Mouse (Mus musculus) cerebellum, adult 2 months (tissue): ENCODE measurements at regions not wholly inside any gene's neighbourhood (a gene's known extent, or its start where the extent isn't known, plus 50 kb on each side); places are given as distances from the start of the nearest gene placed in this dataset.

Experiments
- DNase-seq, 2 experiments: peaks; one replicate each; pipeline ENCODE4 v3.0.0; 2021
- H3K27ac ChIP-seq: fragments of 200-500 bp; 2 replicates; pipeline ENCODE4 v1.5.1; 2012; ENCODE audit warnings: low read length, control low read depth, inconsistent platforms; ENCODE audit not compliant: insufficient read depth
- H3K27me3 ChIP-seq: fragments of 200-500 bp; 2 replicates; pipeline ENCODE4 v1.6.1; 2012; ENCODE audit warnings: inconsistent platforms, mild to moderate bottlenecking, low read length, moderate library complexity; ENCODE audit not compliant: control insufficient read depth, insufficient read depth
- H3K4me1 ChIP-seq: fragments of 200-500 bp; 2 replicates; pipeline ENCODE4 v1.6.1; 2011; ENCODE audit warnings: low read length; ENCODE audit not compliant: control insufficient read depth, insufficient read depth
- H3K4me3 ChIP-seq: fragments of 200-500 bp; replicated peaks from 2 replicates; pipeline ENCODE3; 2011; ENCODE audit warnings: mild to moderate bottlenecking, low read depth, low read length, control low read depth; ENCODE audit not compliant: insufficient read depth
- CTCF ChIP-seq: fragments of 200-500 bp; IDR thresholded peaks from 2 replicates; pipeline ENCODE4 v1.5.1; 2011; ENCODE audit warnings: low read depth, mild to moderate bottlenecking, control low read depth, low read length, moderate library complexity, borderline replicate concordance; ENCODE audit not compliant: insufficient read depth
- POLR2A ChIP-seq: fragments of 200-500 bp; IDR thresholded peaks from 2 replicates; pipeline ENCODE4 v1.6.1; 2011; ENCODE audit warnings: low read length, control low read depth, borderline replicate concordance; ENCODE audit not compliant: insufficient read depth
- WGBS: fragments of 180-500 bp; shearing (Covaris S2); methylation state at CpG from one replicate; pipeline ENCODE4 v1.1.7; 2018; 5-methylcytosine and 5-hydroxymethylcytosine counted together

DNA sequence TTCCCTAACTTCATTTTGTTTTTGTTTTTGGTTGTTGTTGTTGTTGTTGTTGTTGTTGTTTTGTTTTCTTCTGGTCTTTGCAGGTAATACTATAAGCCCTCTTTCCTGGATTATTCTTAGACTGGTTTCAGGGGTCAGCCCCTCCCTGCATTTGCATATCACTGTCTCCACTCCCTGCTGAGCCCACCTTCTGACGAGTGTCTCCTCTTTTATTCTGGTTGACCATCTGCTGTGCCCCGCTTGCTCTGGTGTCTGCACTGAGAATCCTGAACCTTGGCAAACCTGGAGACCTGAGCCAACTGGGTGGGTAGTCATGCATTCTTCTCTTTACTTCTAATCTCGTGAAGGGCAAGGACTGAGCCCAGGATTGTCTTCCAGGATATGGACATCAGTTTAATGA lies 134.4 kb upstream of the Irx5 start:
- 14% methylated on average over 3 of the region's 3 CpGs for WGBS
- DNase-seq, result no peak
- H3K4me3 ChIP-seq, result no peak overlapping the region
- H3K4me1 ChIP-seq, result no peaks in the 10 kb centered on the region
- no peaks in the 10 kb centered on the region; the same call in 1 of the 2 replicates for H3K27me3 ChIP-seq
- no peak overlapping the region for H3K27ac ChIP-seq
- TF ChIP-seq CTCF, result no peak
- TF ChIP-seq POLR2A, result no peak

DNA sequence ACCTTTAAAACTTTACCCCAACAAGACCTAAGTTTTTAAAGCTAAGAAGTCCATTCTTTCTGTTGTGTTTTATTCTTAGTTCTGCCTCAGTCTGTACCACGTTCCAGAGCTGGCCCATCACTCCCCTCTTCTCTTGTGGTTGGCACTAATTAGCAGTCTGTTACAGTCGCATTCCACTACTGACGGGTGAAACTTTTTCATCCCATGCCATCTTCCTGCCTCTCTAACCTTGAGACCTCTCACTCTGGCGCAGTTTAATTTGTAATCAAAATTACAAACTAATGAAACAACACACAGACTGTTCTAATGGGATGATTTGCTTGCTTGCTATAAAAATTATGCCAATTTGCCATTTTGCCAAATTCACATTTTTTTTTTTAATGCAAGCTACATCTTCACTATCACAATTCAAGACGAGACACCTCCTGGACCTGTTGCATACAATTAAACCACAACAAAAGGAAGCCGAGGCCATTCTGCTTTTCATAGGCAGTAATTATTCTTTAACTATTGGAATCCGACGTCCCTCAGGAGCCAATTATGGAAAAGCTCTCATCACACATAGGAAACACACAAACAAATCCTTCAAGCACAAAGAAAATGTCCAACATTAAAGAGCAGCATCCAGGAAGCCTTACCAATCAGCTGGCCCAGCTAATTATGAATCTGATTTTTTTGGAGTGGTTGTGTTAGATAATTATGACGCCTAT lies 138.1 kb upstream of the Irx5 start:
- 52% methylated on average over 9 of the region's 9 CpGs for WGBS
- H3K27ac ChIP-seq, result no peak overlapping the region
- no peak for DNase-seq
- H3K4me3 ChIP-seq, result no peak overlapping the region
- TF ChIP-seq POLR2A (no peak), CTCF (no peak)
- H3K4me1 ChIP-seq, result no peaks in the 10 kb centered on the region
- H3K27me3 ChIP-seq, result no peaks in the 10 kb centered on the region; the same call in 1 of the 2 replicates

DNA sequence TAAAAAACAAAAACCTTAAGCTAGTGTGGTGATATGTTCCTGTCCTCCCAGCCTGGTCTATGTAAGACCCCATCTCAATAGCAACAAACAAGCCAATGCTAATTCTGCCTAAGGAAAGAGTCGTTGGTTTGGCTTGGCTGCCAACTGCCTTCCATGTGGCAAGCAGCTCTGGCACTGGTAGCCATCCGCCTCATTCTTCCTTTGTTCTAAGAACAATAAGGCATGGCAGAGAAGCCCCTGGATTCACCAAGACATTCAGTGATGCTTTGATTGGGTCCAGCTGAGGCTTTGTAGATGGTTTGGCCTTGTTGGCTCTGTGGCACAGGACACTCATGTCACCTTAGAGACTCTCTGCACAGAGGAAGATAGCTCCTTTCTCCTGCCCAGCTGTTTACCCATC lies 139.9 kb upstream of the Irx5 start:
- no peaks in the 10 kb centered on the region; the same call in 1 of the 2 replicates for H3K27me3 ChIP-seq
- H3K27ac ChIP-seq, result no peak overlapping the region
- WGBS, result 27% methylated on average over 2 of the region's 2 CpGs
- H3K4me1 ChIP-seq, result no peaks in the 10 kb centered on the region
- no peak for TF ChIP-seq POLR2A
- no peak for TF ChIP-seq CTCF
- no peak overlapping the region for H3K4me3 ChIP-seq
- no peak for DNase-seq

DNA sequence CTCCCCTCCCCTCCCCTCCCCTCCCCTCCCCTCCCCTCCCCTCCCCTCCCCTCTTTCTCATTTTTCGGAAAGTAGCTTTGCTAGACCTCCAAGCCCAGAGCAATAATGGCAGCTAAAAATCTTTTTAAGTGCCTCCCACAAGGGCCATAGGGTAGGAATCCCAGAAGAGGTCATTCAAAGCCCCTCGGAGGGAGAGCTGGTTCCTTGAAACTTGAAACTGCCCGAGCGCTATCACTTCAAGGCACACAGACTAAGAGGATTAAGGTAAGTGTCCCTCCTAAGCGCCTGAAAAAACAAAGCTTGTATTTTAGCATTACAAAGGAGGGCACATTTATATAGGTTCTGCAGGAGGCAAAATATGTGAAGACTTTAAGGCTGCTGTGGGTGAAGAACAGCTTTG lies 141.2 kb upstream of the Irx5 start:
- Histone ChIP-seq H3K27me3 (no peaks in the 10 kb centered on the region; the same call in 1 of the 2 replicates), H3K4me1 (no peaks in the 10 kb centered on the region), H3K4me3 (no peak overlapping the region), H3K27ac (no peak overlapping the region)
- TF ChIP-seq POLR2A (no peak), CTCF (no peak)
- no peak for DNase-seq
- WGBS, result 52% methylated on average over 5 of the region's 5 CpGs

DNA sequence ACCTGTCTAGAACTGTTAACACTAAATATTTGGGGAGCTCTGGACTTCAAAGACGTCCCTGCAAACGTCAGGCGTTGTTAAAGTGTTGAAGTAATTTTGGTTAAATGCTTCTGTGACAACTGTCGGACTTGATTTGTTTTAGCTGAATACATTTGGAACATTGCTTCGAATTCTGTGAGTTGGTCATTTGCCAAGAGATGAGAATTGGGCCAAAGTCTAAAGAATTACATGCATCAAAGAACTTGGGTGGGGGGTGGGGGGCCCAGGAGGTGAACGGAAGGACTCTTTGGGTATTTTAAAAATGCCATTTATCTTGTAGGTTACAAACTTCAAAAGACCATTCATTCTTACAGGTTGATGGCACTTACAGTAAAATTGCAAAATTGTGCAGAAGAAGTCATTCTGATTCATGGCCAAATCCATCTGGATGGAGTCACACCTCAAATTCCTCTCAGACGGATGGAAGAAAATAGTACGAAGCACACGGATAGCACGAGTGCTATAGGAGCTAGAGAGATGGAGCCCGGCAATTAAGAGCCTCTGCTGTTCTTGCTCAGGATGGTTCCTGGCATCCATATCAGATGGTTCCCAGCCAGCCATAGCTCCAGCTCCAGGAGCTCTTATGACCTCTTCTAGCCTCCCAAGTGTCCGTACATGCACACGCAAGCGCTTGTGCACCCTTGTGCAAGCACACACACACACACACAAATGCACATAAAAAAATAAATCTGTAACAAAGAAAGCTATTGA lies 144.5 kb upstream of the Irx5 start:
- 10% methylated on average over 14 of the region's 14 CpGs for WGBS
- no peak for TF ChIP-seq POLR2A
- no peak for TF ChIP-seq CTCF
- H3K4me3 ChIP-seq, result no peak overlapping the region
- no peak for DNase-seq
- H3K27me3 ChIP-seq, result no peaks in the 10 kb centered on the region; the same call in 1 of the 2 replicates
- H3K4me1 ChIP-seq, result no peaks in the 10 kb centered on the region
- no peak overlapping the region for H3K27ac ChIP-seq

DNA sequence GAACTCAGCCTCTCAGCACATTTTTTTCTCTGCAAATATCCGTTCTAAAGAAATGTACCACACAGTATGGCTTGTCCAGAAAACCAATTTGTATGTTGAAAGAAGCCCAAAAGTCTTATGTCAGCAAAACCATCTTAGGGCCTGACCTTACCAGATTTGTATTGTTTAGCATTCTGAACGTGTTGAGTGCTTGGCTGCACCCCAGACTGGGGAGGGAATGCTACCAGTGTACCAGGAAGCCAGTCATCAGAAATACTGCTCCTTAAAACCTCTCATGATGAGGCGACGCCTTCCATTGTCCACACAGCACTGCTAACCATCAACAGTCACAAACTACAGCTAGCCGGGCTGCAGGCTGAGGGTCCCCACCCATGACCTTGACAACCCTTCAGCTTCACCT lies 148.3 kb upstream of the Irx5 start:
- TF ChIP-seq CTCF (no peak), POLR2A (no peak)
- H3K27me3 ChIP-seq, result no peaks in the 10 kb centered on the region; the same call in 1 of the 2 replicates
- no peak overlapping the region for H3K27ac ChIP-seq
- no peak overlapping the region for H3K4me3 ChIP-seq
- WGBS, result 76% methylated on average over 5 of the region's 5 CpGs
- no peaks in the 10 kb centered on the region; the same call in 1 of the 2 replicates for H3K4me1 ChIP-seq
- DNase-seq, result no peak

GRCm38 (mm10) chr8:92195635-92196034 lies 161.8 kb upstream of the Irx5 start:
- Histone ChIP-seq H3K27ac (no peak overlapping the region), H3K4me1 (no peaks in the 10 kb centered on the region), H3K27me3 (no peaks in the 10 kb centered on the region), H3K4me3 (no peak overlapping the region)
- WGBS, result 97% methylated on average over 8 of the region's 8 CpGs
- no peak for DNase-seq
- no peak for TF ChIP-seq POLR2A
- TF ChIP-seq CTCF, result no peak

DNA sequence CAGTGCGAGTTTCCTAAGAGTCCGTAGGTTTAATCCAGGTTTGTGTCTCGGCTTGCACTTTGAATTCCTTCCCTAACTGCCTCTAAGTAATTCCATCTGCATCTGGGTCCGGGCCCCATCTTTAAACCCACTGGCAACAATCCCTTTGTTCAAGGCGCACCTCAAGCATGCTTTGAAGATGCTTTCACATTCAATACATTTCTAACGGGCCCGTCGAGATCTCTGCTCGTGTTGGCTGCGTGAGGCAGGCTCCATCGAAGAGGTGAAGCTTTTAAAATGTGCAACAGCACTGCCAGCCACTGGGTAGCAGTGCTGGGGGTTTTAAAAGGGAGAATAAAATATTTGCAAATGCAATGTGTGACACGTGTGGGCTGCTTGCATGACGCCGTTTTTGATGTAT lies 163.4 kb upstream of the Irx5 start:
- Histone ChIP-seq H3K4me3 (no peak overlapping the region), H3K27ac (no peak overlapping the region), H3K4me1 (no peaks in the 10 kb centered on the region), H3K27me3 (no peaks in the 10 kb centered on the region)
- 77% methylated on average over 14 of the region's 14 CpGs for WGBS
- DNase-seq, result no peak
- TF ChIP-seq CTCF (no peak), POLR2A (no peak)
